Mouse (Mus musculus): ENCODE data around the gene Krt27. TPM values are rescaled to one million over a fixed set of nuclear protein-coding genes. Genes with fewer than 3 reads are reported as not detected.

The Krt27 gene
- not detected for total RNA-seq (2021)

- no peak for DNase-seq
- intact Hi-C loops (cut with DNase I) = no loop called here
These were observed at the start of gene Krt27 for GRCm38 (mm10) chr11:99351004-99351403. Krt27 (minus strand) TSS chr11:99351104.

- intact Hi-C loops (cut with DNase I) = no loop called here
- no peak for DNase-seq
These were observed 49.1 kb upstream of the Krt27 start for GRCm38 (mm10) chr11:99399956-99400549.

- DNase-seq = no peak
These were observed 47.9 kb upstream of the Krt27 start for GRCm38 (mm10) chr11:99398832-99399231.

GRCm38 (mm10) chr11:99398084-99398483 is 47.2 kb upstream of the Krt27 start:
- DNase-seq = no peak
- intact Hi-C loops (cut with DNase I) = no loop called here

More at GRCm38 (mm10) chr11:99398832-99399231, 47.9 kb upstream of the Krt27 start:
- intact Hi-C loops (cut with DNase I) = no loop called here

GRCm38 (mm10) chr11:99396661-99397060 is 45.8 kb upstream of the Krt27 start:
- DNase-seq = no peak
- intact Hi-C loops (cut with DNase I) = no loop called here

- DNase-seq = no peak
- intact Hi-C loops (cut with DNase I) = no loop called here
These were observed 45.1 kb upstream of the Krt27 start for GRCm38 (mm10) chr11:99396034-99396433.

- DNase-seq = no peak
- intact Hi-C loops (cut with DNase I) = no loop called here
These were observed 41.6 kb upstream of the Krt27 start for GRCm38 (mm10) chr11:99392492-99392891.

DNA sequence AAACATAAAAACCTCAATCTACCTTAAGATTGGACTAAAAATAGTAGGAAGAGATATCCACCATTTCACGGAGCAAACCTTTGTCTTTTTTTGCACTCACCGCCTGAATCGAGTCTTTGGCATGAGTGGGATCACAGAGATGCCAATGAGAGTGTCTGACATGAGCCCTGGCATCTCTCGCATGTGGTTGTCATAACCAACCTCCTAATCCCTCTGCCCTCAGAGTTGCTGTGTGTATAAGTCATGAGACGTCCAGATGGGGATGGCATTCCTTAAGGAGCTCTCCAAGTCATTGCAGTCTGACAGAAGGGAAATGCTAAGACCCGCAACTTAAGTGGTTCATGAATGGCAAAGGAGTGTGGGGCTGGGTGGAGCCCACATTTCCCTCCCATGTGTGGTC is 40.5 kb upstream of the Krt27 start:
- no peak for DNase-seq
- intact Hi-C loops (cut with DNase I) = no loop called here

DNA sequence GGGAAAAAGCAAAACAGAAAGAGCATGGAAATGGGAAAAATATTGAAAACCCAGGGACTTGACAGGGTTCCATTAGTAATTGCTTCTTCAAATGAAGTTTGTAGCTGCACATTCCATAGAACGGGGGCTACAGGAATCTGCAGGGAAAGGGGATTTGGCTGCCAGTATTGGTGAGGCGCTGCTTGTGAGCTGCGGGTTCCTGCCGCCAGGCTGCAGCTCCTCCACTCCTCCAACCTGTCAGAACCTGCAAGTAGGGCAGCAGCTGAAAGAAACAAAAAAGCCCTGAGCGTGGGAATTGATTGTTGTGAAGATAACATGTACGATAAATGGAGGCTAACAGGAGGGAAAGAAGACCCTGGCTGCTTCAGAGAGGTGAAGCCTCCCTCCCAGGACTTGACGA is 40.0 kb upstream of the Krt27 start:
- DNase-seq = no peak
- intact Hi-C loops (cut with DNase I) = no loop called here

DNA sequence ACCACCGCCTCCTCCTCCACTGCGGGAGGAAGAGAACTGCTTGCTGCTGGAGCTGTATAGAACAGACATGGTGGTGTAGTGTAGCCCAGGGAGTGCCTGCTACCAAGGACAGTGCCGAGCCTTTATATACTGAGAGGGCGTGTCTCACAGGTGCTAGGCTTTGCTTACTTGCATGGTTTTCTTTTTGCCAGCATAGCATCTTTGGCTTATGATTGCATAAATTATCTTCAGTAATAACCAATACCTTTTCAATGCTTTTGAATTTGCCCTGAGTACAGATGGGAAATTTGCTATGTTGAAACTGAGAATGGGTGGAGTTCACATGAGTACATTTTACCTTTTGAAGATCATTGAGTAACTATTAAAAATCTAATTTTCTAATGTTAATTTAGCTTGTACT is 38.4 kb upstream of the Krt27 start, which contains the start of gene Krt10:
Gene Krt10 (minus strand): TSS at position 101 of the 400 bp plus-strand sequence.
- intact Hi-C loops (cut with DNase I) = no loop called here
- no peak for DNase-seq

GRCm38 (mm10) chr11:99388661-99389060 is 37.8 kb upstream of the Krt27 start:
- no peak for DNase-seq
- intact Hi-C loops (cut with DNase I) = no loop called here

DNA sequence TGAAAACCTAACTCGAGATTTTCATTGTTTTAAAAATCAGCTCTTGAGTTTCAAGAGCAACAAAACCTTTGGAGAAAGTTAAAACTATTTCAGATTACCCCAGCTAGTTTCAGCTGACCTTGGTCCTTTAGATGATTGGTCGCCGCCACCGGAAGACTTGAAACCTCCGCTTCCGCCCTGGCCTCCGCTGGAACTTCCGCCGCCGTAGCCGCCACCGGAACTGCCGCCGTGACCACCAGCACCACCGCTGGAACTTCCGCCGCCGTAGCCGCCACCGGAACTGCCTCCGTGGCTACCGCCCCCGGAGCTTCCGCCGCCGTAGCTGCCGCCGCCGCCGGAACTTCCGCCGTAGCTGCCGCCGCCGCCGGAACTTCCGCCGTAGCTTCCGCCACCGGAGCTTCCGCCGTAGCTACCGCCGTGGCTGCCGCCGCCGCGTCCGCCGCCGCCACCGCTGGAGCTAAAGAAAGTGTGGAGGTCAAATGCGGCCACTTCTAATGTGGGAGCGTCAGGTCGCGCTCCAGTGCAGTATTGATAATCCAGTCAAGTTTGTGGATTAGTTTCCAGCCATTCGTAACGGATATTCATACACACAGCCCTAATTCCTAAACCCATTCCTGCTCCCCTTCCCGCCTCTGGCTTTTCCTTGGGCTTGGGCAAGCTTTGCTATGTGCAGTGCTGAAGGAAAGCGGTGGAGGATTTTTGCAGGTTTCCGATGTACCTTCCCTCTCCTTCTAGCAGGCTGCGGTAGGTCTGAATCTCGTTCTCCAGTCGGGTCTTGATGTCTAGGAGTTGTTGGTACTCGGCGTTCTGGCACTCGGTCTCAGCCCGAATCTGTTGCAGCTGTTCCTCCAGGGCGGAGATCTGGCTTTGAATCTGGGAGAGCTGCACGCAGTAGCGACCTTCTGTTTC is 35.2 kb upstream of the Krt27 start:
- intact Hi-C loops (cut with DNase I) = no loop called here

GRCm38 (mm10) chr11:99379568-99379967 is 28.7 kb upstream of the Krt27 start:
- intact Hi-C loops (cut with DNase I) = no loop called here
- peak; percentile 77 for DNase-seq

More for the DNA sequence above, 35.2 kb upstream of the Krt27 start:
- peak; percentile 90 for DNase-seq

- no peak for DNase-seq
- intact Hi-C loops (cut with DNase I) = no loop called here
These were observed 23.9 kb upstream of the Krt27 start, which contains the start of gene Krt28 for GRCm38 (mm10) chr11:99374803-99375202. Krt28 (minus strand) TSS chr11:99374903.

- intact Hi-C loops (cut with DNase I) = no loop called here
- peak; percentile 18 for DNase-seq
These were observed 19.0 kb upstream of the Krt27 start for GRCm38 (mm10) chr11:99369853-99370451.

GRCm38 (mm10) chr11:99369229-99369628 is 18.3 kb upstream of the Krt27 start:
- DNase-seq = no peak
- intact Hi-C loops (cut with DNase I) = no loop called here

DNA sequence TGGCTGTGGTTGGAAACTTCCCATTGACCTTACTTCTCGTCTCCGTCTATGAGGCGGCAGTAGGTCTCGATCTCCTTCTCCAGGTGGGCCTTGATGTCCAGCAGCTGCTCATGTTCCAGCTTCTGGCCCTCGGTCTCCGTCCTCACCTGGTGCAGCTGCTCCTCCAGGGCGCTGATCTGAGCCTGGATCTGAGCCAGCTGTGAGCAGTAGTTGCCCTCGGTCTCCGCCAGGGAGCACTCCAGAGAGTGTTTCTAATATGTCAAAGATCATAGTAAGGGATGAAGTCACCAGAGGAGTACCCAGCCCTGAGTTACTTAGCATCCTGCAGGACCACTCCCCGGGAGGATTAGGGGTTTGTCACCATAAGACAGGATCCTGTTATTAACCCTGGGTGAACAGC is 15.9 kb upstream of the Krt27 start:
- intact Hi-C loops (cut with DNase I) = no loop called here
- peak; percentile 26 for DNase-seq

DNA sequence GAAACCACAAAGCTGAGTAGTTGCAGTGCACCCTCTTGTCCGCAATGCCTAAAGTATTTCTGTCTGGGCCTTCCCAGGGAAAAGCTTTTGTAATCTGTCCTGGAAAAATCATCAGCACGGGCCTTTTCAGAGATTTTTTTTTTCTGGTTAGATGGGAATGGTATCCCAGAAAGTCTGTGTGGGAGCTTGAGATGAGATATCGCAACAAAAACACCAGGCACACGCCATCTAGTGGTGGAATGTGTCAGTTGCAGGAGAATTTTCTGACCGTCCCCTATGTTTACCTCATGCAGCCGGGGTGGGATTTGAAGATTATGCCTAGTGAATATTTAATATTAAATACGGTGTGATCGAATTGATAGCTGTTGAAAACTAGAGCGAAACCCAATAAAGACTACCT is 13.5 kb upstream of the Krt27 start:
- peak; percentile 38 for DNase-seq
- intact Hi-C loops (cut with DNase I) = loop anchor here (5.0 kb wide), 1 partner anchor 52 kb away; no protein-coding TSS in a partner anchor

DNA sequence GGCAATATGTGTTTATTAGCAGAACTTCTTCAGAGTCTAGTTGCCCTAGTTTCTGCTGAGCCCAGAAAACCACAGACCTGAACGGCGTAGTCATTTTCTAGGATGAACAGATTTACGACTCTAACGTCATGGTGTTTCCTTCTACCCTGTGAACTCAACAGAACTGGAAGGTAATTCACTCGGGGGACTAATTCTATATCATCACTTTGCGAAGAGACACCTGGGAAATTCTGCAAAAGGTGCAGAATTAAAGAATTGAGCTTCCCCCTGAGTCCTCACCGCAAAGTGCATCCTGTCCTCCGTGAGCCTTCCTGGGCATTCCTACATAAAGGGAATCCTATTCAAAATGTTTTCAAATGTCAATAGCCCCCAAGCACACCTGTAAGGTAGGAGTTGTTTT is 10.5 kb upstream of the Krt27 start:
- DNase-seq = no peak
- intact Hi-C loops (cut with DNase I) = loop anchor here (5.0 kb wide), 1 partner anchor 49 kb away; no protein-coding TSS in a partner anchor

- intact Hi-C loops (cut with DNase I) = no loop called here
- peak; percentile 8 for DNase-seq
These were observed 11.5 kb downstream of the Krt27 start for GRCm38 (mm10) chr11:99339299-99339847.

DNA sequence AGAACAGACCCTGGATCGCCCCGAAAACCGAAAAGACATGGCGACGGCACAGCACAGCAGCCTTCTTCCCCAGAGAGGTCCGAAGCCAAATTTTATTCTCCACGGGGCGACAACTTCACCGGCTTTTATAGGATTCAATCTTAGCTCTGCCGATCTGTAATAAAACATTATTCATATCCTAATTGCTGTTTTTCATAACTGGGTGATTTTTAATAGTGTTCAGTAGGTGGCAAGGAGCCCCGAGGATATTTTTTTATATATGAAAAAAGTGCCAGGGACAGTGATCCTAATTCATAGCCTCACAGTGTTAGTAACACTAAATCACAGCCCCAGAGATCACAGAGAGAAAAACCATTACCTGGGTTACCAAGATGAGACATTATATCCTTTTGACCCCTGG is 13.0 kb downstream of the Krt27 start, which contains the start of gene Krt26:
Gene Krt26 (minus strand): TSS at position 101 of the 400 bp plus-strand sequence.
- intact Hi-C loops (cut with DNase I) = no loop called here
- no peak for DNase-seq

Data from left cerebral cortex, postnatal 4 days (tissue).